Mouse (Mus musculus): ENCODE measurements at regions not wholly inside any gene's neighbourhood (a gene's known extent, or its start where the extent isn't known, plus 50 kb on each side); places are given as distances from the start of the nearest gene placed in this dataset.

GRCm38 (mm10) chr3:50992581-50993313, 231.5 kb upstream of the Noct start:
- Histone ChIP-seq H3K4me2 (no peak overlapping the region), H3K4me3 (no peak overlapping the region), H3K9ac (no peak overlapping the region), H3K4me1 (peaks cover 17% of the 10 kb centered on the region), H3K27ac (0 out of 2 replicates have a peak overlapping the region, but pooled peaks have one; percentile 33), H3K27me3 (no peaks in the 10 kb centered on the region), H3K36me3 (no peaks in the 10 kb centered on the region), H3K9me3 (no peaks in the 10 kb centered on the region)
- ATAC-seq (ENCODE audit: insufficient number of reproducible peaks, insufficient read depth, low FRiP score, low TSS enrichment, low read depth), result no peak
- 29% methylated on average over 9 of the region's 9 CpGs for whole genome bisulfite sequencing

- Histone ChIP-seq H3K9ac (no peak overlapping the region), H3K36me3 (no peaks in the 10 kb centered on the region), H3K27me3 (no peaks in the 10 kb centered on the region), H3K4me2 (no peak overlapping the region), H3K4me3 (no peak overlapping the region), H3K27ac (no peak overlapping the region), H3K9me3 (no peaks in the 10 kb centered on the region), H3K4me1 (0 out of 2 replicates have a peak, but pooled peaks cover 4% of the 10 kb centered on the region)
- no peak for ATAC-seq (ENCODE audit: insufficient number of reproducible peaks, insufficient read depth, low FRiP score, low TSS enrichment, low read depth)
- WGBS, result 79% methylated on average over 3 of the region's 3 CpGs
Measured at GRCm38 (mm10) chr3:50999745-51000144, 224.5 kb upstream of the Noct start.

- 89% methylated on average over 7 of the region's 7 CpGs for WGBS
- H3K27ac ChIP-seq, result no peak overlapping the region
- no peak overlapping the region for H3K4me3 ChIP-seq
- H3K36me3 ChIP-seq, result no peaks in the 10 kb centered on the region
- H3K4me2 ChIP-seq, result no peak overlapping the region
- no peak overlapping the region for H3K9ac ChIP-seq
- H3K4me1 ChIP-seq, result 0 out of 2 replicates have a peak, but pooled peaks cover 4% of the 10 kb centered on the region
- H3K9me3 ChIP-seq, result no peaks in the 10 kb centered on the region
- no peaks in the 10 kb centered on the region for H3K27me3 ChIP-seq
- no peak for ATAC-seq (ENCODE audit: insufficient number of reproducible peaks, insufficient read depth, low FRiP score, low TSS enrichment, low read depth)
Measured at GRCm38 (mm10) chr3:51000938-51001337, 223.3 kb upstream of the Noct start.

GRCm38 (mm10) chr3:51002662-51003061, 221.6 kb upstream of the Noct start:
- ATAC-seq (ENCODE audit: insufficient number of reproducible peaks, insufficient read depth, low FRiP score, low TSS enrichment, low read depth), result no peak
- WGBS, result 74% methylated on average over 6 of the region's 6 CpGs
- H3K9me3 ChIP-seq, result no peaks in the 10 kb centered on the region
- 0 out of 2 replicates have a peak, but pooled peaks cover 4% of the 10 kb centered on the region for H3K4me1 ChIP-seq
- H3K27ac ChIP-seq, result no peak overlapping the region
- H3K4me2 ChIP-seq, result no peak overlapping the region
- H3K4me3 ChIP-seq, result no peak overlapping the region
- H3K9ac ChIP-seq, result no peak overlapping the region
- H3K27me3 ChIP-seq, result no peaks in the 10 kb centered on the region
- H3K36me3 ChIP-seq, result no peaks in the 10 kb centered on the region

GRCm38 (mm10) chr3:51003506-51004170, 220.6 kb upstream of the Noct start:
- H3K27ac ChIP-seq, result 0 out of 2 replicates have a peak overlapping the region, but pooled peaks have one; percentile 7
- 0 out of 2 replicates have a peak, but pooled peaks cover 4% of the 10 kb centered on the region for H3K4me1 ChIP-seq
- H3K9me3 ChIP-seq, result no peaks in the 10 kb centered on the region
- ATAC-seq (ENCODE audit: insufficient number of reproducible peaks, insufficient read depth, low FRiP score, low TSS enrichment, low read depth), result no peak
- no peak overlapping the region for H3K4me3 ChIP-seq
- WGBS, result 75% methylated on average over 8 of the region's 8 CpGs
- no peak overlapping the region for H3K4me2 ChIP-seq
- no peak overlapping the region for H3K9ac ChIP-seq
- H3K36me3 ChIP-seq, result no peaks in the 10 kb centered on the region
- no peaks in the 10 kb centered on the region for H3K27me3 ChIP-seq

GRCm38 (mm10) chr3:51004216-51004615, 220.0 kb upstream of the Noct start:
- Histone ChIP-seq H3K27ac (no peak overlapping the region), H3K4me2 (no peak overlapping the region), H3K4me3 (no peak overlapping the region), H3K4me1 (0 out of 2 replicates have a peak, but pooled peaks cover 4% of the 10 kb centered on the region), H3K27me3 (no peaks in the 10 kb centered on the region), H3K9me3 (no peaks in the 10 kb centered on the region), H3K36me3 (no peaks in the 10 kb centered on the region), H3K9ac (no peak overlapping the region)
- no peak for ATAC-seq (ENCODE audit: insufficient number of reproducible peaks, insufficient read depth, low FRiP score, low TSS enrichment, low read depth)
- WGBS, result 35% methylated on average over 1 of the region's 1 CpGs

- Histone ChIP-seq H3K9me3 (no peaks in the 10 kb centered on the region), H3K9ac (no peak overlapping the region), H3K4me1 (no peaks in the 10 kb centered on the region), H3K36me3 (no peaks in the 10 kb centered on the region), H3K4me2 (no peak overlapping the region), H3K4me3 (no peak overlapping the region), H3K27me3 (no peaks in the 10 kb centered on the region), H3K27ac (no peak overlapping the region)
- no peak for ATAC-seq (ENCODE audit: insufficient number of reproducible peaks, insufficient read depth, low FRiP score, low TSS enrichment, low read depth)
- 67% methylated on average over 5 of the region's 5 CpGs for WGBS
Measured at GRCm38 (mm10) chr3:51009098-51009497, 215.1 kb upstream of the Noct start.

GRCm38 (mm10) chr3:51019650-51020346, 204.4 kb upstream of the Noct start:
- Histone ChIP-seq H3K9me3 (no peaks in the 10 kb centered on the region), H3K4me2 (no peak overlapping the region), H3K27me3 (no peaks in the 10 kb centered on the region), H3K36me3 (no peaks in the 10 kb centered on the region), H3K27ac (no peak overlapping the region), H3K9ac (no peak overlapping the region), H3K4me3 (no peak overlapping the region), H3K4me1 (no peaks in the 10 kb centered on the region)
- ATAC-seq (ENCODE audit: insufficient number of reproducible peaks, insufficient read depth, low FRiP score, low TSS enrichment, low read depth), result no peak
- 76% methylated on average over 10 of the region's 10 CpGs for WGBS

GRCm38 (mm10) chr3:51024655-51025054, 199.6 kb upstream of the Noct start:
- 19% methylated on average over 6 of the region's 6 CpGs for WGBS
- no peak overlapping the region for H3K27ac ChIP-seq
- no peak overlapping the region for H3K4me3 ChIP-seq
- H3K36me3 ChIP-seq, result no peaks in the 10 kb centered on the region
- H3K4me2 ChIP-seq, result no peak overlapping the region
- no peak overlapping the region for H3K9ac ChIP-seq
- H3K4me1 ChIP-seq, result no peaks in the 10 kb centered on the region
- no peak for ATAC-seq (ENCODE audit: insufficient number of reproducible peaks, insufficient read depth, low FRiP score, low TSS enrichment, low read depth)
- H3K9me3 ChIP-seq, result no peaks in the 10 kb centered on the region
- H3K27me3 ChIP-seq, result no peaks in the 10 kb centered on the region

- no peak overlapping the region for H3K4me3 ChIP-seq
- WGBS, result 19% methylated on average over 8 of the region's 8 CpGs
- no peak overlapping the region for H3K27ac ChIP-seq
- H3K9me3 ChIP-seq, result no peaks in the 10 kb centered on the region
- H3K4me2 ChIP-seq, result 0 out of 2 replicates have a peak overlapping the region, but pooled peaks have one; percentile 7
- H3K9ac ChIP-seq, result no peak overlapping the region
- no peaks in the 10 kb centered on the region for H3K36me3 ChIP-seq
- H3K4me1 ChIP-seq, result no peaks in the 10 kb centered on the region
- H3K27me3 ChIP-seq, result no peaks in the 10 kb centered on the region
- ATAC-seq (ENCODE audit: insufficient number of reproducible peaks, insufficient read depth, low FRiP score, low TSS enrichment, low read depth), result 0 out of 2 replicates have a peak, but pooled peaks have one; percentile 43
Measured at GRCm38 (mm10) chr3:51031821-51032220, 192.4 kb upstream of the Noct start.

GRCm38 (mm10) chr3:51033292-51033691, 191.0 kb upstream of the Noct start:
- 94% methylated on average over 2 of the region's 2 CpGs for WGBS
- no peak overlapping the region for H3K9ac ChIP-seq
- no peaks in the 10 kb centered on the region for H3K36me3 ChIP-seq
- H3K4me1 ChIP-seq, result no peaks in the 10 kb centered on the region
- no peak overlapping the region for H3K4me3 ChIP-seq
- no peak for ATAC-seq (ENCODE audit: insufficient number of reproducible peaks, insufficient read depth, low FRiP score, low TSS enrichment, low read depth)
- H3K9me3 ChIP-seq, result no peaks in the 10 kb centered on the region
- H3K4me2 ChIP-seq, result no peak overlapping the region
- H3K27me3 ChIP-seq, result no peaks in the 10 kb centered on the region
- H3K27ac ChIP-seq, result no peak overlapping the region
